Mouse (Mus musculus) midbrain, embryonic 10.5 days (tissue): ENCODE results near the gene Mamstr. TPM values are rescaled to one million over a fixed set of nuclear protein-coding genes. Genes with fewer than 3 reads are reported as not detected.

Source experiments
- DNase-seq: peaks from one replicate; pipeline ENCODE4 v3.0.0-alpha.2; 2017; ENCODE audit warnings: low spot score
- H3K27ac ChIP-seq: fragments of 300-500 bp; sonication (generic); replicated peaks from 2 replicates; pipeline ENCODE4 v1.5.1; 2016; ENCODE audit warnings: mild to moderate bottlenecking
- H3K27me3 ChIP-seq: fragments of 300-500 bp; sonication (generic); 2 replicates; pipeline ENCODE4 v1.6.1; 2016; ENCODE audit warnings: low read depth, mild to moderate bottlenecking; ENCODE audit not compliant: poor library complexity, severe bottlenecking
- H3K36me3 ChIP-seq: fragments of 300-500 bp; sonication (generic); 2 replicates; pipeline ENCODE4 v1.6.1; 2016; ENCODE audit warnings: mild to moderate bottlenecking, moderate library complexity
- H3K4me1 ChIP-seq: fragments of 300-500 bp; sonication (generic); 2 replicates; pipeline ENCODE4 v1.6.1; 2016
- H3K4me3 ChIP-seq: fragments of 300-500 bp; sonication (generic); 2 replicates; pipeline ENCODE4 v1.5.1; 2016; ENCODE audit warnings: mild to moderate bottlenecking, moderate library complexity
- H3K9me3 ChIP-seq: fragments of 300-500 bp; sonication (generic); replicated peaks from 2 replicates; pipeline ENCODE4 v1.6.1; 2016; ENCODE audit warnings: mild to moderate bottlenecking
- WGBS: fragments of 180-500 bp; shearing (Covaris S2); methylation state at CpG from one replicate; pipeline ENCODE4 v1.1.7; 2016; 5-methylcytosine and 5-hydroxymethylcytosine counted together
- polyA plus RNA-seq: library from polyadenylated mRNA; unstranded; fragments of >200 nt; fragmentation: Nextera tagmentation; extraction: Ambion mirVana; gene quantifications from 2 replicates; pipeline ENCODE4 v1.2.1, GENCODE M21; 2016

Mamstr gene
- polyA plus RNA-seq, 1 experiment from 2014 or later, result 2.1 TPM

DNA sequence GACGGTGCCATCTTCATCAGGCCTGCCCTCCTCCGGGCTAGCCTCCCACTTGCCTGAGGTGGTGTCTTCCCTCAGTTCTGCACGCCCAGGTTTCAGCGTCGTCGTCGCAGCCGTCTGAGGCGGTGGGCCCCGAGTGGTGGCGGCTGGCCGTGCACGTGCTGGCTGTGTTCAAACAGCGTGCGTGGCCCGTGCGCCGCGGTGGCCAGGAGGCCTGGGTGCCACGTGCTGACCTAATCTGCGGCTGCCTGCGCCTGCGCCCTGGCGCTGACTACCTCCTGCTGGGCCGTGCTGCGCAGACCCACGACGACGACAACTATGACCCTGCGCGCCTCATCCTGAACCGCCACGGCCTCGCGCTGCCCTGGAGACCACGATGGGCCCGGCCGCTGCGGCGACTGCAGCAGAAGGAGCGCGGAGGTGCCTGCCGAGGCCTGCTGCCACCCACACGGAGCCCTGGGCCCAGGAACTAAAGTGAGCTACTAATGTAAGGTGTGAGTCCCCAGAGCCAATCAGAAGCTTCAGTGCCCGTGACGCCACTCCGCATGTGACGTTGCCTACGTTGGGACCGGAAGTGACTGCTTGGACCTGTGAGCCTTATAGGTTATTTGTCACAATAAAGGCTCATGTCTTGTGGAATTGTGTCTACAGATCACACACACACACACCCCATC, 54.3 kb downstream of the Mamstr start, which contains the start of gene Sec1:
TSS of gene Sec1 (minus strand) at position 482 of the 671 bp plus-strand sequence.
- Histone ChIP-seq H3K4me3 (no peak within 1 kb of the TSS), H3K4me1 (peaks cover 29% of the 10 kb centered on the region), H3K9me3 (no peaks in the 10 kb centered on the region), H3K27ac (peak within 1 kb of the TSS; percentile 33; the same call in 1 of the 2 replicates), H3K27me3 (peaks cover 28% of the 10 kb centered on the region), H3K36me3 (no peaks in the 10 kb centered on the region)
- WGBS, result 91% methylated on average over 50 of the region's 50 CpGs
- DNase-seq, result no peak

- peaks cover 33% of the 10 kb centered on the region for H3K4me1 ChIP-seq
- WGBS, result 29% methylated on average over 6 of the region's 6 CpGs
- no peaks in the 10 kb centered on the region for H3K9me3 ChIP-seq
- no peak overlapping the region; the same call in 1 of the 2 replicates for H3K27ac ChIP-seq
- H3K27me3 ChIP-seq, result peaks cover 38% of the 10 kb centered on the region
- no peaks in the 10 kb centered on the region for H3K36me3 ChIP-seq
- DNase-seq, result peak; percentile 39
- H3K4me3 ChIP-seq, result no peak overlapping the region
Observed at GRCm38 (mm10) chr7:45695098-45695497, 55.3 kb downstream of the Mamstr start.

Other genes with a start within 250 kb of the Mamstr start
- 254 and 268 TPM in 2 replicates for gene Snrnp70, start 244.2 kb upstream of the Mamstr start, polyA plus RNA-seq
- not detected in 2 replicates for gene Kcna7, start 234.3 kb upstream of the Mamstr start, polyA plus RNA-seq
- 0.51 and 0.61 TPM in 2 replicates for gene Ntf5, start 226.3 kb upstream of the Mamstr start, polyA plus RNA-seq
- not detected in 2 replicates for gene Lhb, start 219.2 kb upstream of the Mamstr start, polyA plus RNA-seq
- 41.7 and 41.9 TPM in 2 replicates for gene Gys1, start 205.1 kb upstream of the Mamstr start, polyA plus RNA-seq
- 202 and 222 TPM in 2 replicates for gene Ruvbl2, start 201.9 kb upstream of the Mamstr start, polyA plus RNA-seq
- 5,695 and 6,139 TPM in 2 replicates for gene Ftl1, start 180.1 kb upstream of the Mamstr start, polyA plus RNA-seq
- gene Bax, start 173.1 kb upstream of the Mamstr start, polyA plus RNA-seq, result 240 and 265 TPM in 2 replicates
- 0.15 and 0.21 TPM in 2 replicates for gene Tulp2, start 158.1 kb upstream of the Mamstr start, polyA plus RNA-seq
- 0.34 TPM in 1 of 2 replicates, not detected in the other for gene Gm45808, start 153.2 kb upstream of the Mamstr start, polyA plus RNA-seq
- gene Dhdh, start 151.2 kb upstream of the Mamstr start, polyA plus RNA-seq, result 6.0 and 6.8 TPM in 2 replicates
- gene Nucb1, start 129.6 kb upstream of the Mamstr start, polyA plus RNA-seq, result 105 and 112 TPM in 2 replicates
- gene Ppp1r15a, start 113.7 kb upstream of the Mamstr start, polyA plus RNA-seq, result 15.0 and 18.6 TPM in 2 replicates
- gene Plekha4, start 113.6 kb upstream of the Mamstr start, polyA plus RNA-seq, result 0.78 and 1.1 TPM in 2 replicates
- 0.43 and 0.55 TPM in 2 replicates for gene Hsd17b14, start 85.1 kb upstream of the Mamstr start, polyA plus RNA-seq
- 32.2 and 38.2 TPM in 2 replicates for gene Bcat2, start 69.8 kb upstream of the Mamstr start, polyA plus RNA-seq
- gene Fgf21, start 24.5 kb upstream of the Mamstr start, polyA plus RNA-seq, result not detected in 2 replicates
- not detected in 2 replicates for gene Fut1, start 22.7 kb upstream of the Mamstr start, polyA plus RNA-seq
- 0.16 TPM in 1 of 2 replicates, not detected in the other for gene Izumo1, start 18.2 kb upstream of the Mamstr start, polyA plus RNA-seq
- gene Rasip1, start 12.5 kb upstream of the Mamstr start, polyA plus RNA-seq, result 4.8 and 5.5 TPM in 2 replicates
- 0.05 TPM in 1 of 2 replicates, not detected in the other for gene Fut2, start 26.4 kb downstream of the Mamstr start, polyA plus RNA-seq
- 0.46 and 0.48 TPM in 2 replicates for gene Ntn5, start 44.0 kb downstream of the Mamstr start, polyA plus RNA-seq
- gene Sec1, start 54.4 kb downstream of the Mamstr start, polyA plus RNA-seq, result 0.32 and 0.34 TPM in 2 replicates
- 4.6 and 4.9 TPM in 2 replicates for gene Car11, start 59.9 kb downstream of the Mamstr start, polyA plus RNA-seq
- 2.1 and 2.9 TPM in 2 replicates for gene Dbp, start 65.1 kb downstream of the Mamstr start, polyA plus RNA-seq
- gene Rpl18, start 75.5 kb downstream of the Mamstr start, polyA plus RNA-seq, result 965 and 1,116 TPM in 2 replicates
- gene Sphk2, start 78.0 kb downstream of the Mamstr start, polyA plus RNA-seq, result 32.3 and 32.8 TPM in 2 replicates
- gene Fam83e, start 81.2 kb downstream of the Mamstr start, polyA plus RNA-seq, result 1.7 and 2.0 TPM in 2 replicates
- not detected in 2 replicates for gene Spaca4, start 85.8 kb downstream of the Mamstr start, polyA plus RNA-seq
- gene Lmtk3, start 143.8 kb downstream of the Mamstr start, polyA plus RNA-seq, result 2.3 and 3.3 TPM in 2 replicates
- 1.1 and 1.5 TPM in 2 replicates for gene Sult2b1, start 144.7 kb downstream of the Mamstr start, polyA plus RNA-seq
- gene Cyth2, start 174.6 kb downstream of the Mamstr start, polyA plus RNA-seq, result 153 and 183 TPM in 2 replicates
- 0.65 and 0.72 TPM in 2 replicates for gene Kcnj14, start 184.8 kb downstream of the Mamstr start, polyA plus RNA-seq
- 95.8 and 119 TPM in 2 replicates for gene Grwd1, start 191.0 kb downstream of the Mamstr start, polyA plus RNA-seq
- 36.1 and 39.0 TPM in 2 replicates for gene Kdelr1, start 232.8 kb downstream of the Mamstr start, polyA plus RNA-seq
- 0.16 and 0.34 TPM in 2 replicates for gene Grin2d, start 238.4 kb downstream of the Mamstr start, polyA plus RNA-seq